Mouse (Mus musculus) layer of hippocampus, adult 9-11 months (tissue): ENCODE results near the gene Snx9.
A peak's percentile ranks its signal among the peaks of the same experiment; 100 is the strongest.

Source experiments
- DNase-seq: peaks from one replicate; pipeline ENCODE4 v3.0.0; 2022

The Snx9 gene

DNA sequence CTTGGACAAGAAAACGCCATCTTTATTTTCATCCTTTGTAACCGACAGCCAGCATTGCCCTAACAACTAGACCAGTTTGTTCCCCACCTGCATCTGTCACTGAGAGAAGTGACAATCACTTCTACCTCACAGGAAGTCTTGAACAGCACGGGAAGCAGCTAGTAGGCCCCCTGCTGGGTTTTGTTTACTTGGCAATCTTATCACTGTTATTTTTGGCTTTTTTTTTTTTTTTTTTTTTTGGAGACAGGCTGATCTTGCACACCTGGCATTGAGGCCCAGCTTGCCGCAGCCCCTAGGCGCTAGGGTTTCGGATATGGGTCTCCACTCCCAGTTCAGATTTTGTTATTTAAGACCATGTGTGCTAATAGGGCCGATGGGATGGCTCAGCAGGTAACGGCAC, 132.4 kb downstream of the Snx9 start:
- DNase-seq = no peak

DNA sequence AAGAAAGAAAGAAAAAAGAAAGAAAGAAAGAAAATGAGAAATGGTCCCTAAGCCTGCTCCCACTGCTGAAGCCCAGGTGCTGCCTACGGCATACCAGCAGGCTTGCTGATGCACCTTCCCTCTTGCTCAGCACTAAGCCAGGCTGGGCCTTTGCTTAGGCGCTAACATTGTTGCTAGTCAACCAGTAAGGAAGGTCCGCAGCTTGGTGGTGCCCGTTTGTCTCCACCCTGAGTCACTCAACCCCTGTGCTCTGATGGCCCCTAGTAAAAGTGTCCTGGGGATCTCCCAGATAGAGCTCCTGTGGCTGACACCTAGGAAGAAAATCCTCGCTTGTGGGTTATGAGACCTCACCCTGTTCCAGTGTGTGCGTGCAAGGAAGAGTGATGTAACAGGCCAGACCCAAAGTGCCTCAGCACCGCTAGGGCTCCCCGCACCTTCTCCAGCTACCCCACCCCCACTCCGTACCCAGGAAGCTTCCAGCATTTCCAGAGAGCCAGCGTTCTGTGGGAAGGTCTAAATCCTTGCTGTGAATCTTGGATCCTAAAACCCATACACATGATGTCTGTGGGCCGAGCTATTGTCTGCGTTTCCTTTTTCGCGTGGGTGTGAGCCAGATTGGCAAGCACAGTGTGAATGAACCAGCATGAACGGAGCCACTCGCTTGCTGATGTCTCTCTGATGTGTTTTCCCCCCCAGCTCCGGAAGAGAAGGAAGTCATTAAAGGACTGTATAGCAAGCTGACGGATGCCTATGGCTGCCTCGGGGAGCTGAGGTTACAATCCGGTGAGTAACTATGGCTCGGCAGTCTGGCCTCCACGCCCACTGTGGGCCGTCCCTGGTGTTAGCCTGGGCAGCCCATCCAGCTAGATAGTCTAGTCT, 134.2 kb downstream of the Snx9 start:
- peak; percentile 94 for DNase-seq

DNA sequence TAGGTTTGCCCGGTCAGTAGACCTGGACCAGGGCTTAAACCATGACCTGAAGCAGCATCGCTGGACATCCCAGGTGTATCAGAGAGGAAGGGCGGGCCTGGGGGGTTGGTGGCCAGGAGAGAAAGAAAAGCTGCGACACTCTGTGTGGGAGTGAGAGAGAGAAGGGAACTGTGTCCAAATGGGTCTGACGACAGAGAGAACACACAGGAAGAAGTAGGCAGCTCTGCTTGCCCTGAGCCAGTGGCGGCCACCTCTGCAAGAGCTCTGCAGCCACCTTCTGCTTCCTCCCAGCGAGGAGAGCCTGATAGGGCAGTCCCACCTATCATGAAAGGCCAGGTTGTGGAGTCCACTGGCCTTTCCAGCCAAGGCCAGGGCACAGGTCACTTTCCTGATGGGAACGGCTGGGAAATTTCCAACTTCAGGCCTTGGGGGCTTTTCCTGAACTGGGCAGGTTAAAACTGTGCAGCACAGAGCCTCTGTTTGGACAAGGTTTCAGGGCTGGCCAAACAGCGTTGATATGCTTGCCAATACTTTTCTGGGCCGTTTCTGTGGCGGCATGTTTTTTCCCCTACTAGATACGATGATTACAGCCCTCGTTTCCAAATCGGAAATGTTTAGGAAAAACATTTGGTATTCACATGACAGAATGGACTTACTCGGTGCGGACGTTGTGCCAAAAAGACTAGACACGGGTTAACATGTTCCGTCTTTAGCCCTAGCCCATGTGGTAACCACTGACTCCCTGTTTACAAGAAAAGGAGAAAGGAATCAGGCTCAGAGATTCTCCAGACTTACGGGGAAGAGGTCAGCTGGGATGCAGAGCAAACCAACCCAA, 135.3 kb downstream of the Snx9 start:
- peak; percentile 68 for DNase-seq

GRCm38 (mm10) chr17:5977056-5977920, 136.2 kb downstream of the Snx9 start:
- peak; percentile 41 for DNase-seq

- no peak for DNase-seq
Measured at GRCm38 (mm10) chr17:5977921-5978504, 136.9 kb downstream of the Snx9 start.

DNA sequence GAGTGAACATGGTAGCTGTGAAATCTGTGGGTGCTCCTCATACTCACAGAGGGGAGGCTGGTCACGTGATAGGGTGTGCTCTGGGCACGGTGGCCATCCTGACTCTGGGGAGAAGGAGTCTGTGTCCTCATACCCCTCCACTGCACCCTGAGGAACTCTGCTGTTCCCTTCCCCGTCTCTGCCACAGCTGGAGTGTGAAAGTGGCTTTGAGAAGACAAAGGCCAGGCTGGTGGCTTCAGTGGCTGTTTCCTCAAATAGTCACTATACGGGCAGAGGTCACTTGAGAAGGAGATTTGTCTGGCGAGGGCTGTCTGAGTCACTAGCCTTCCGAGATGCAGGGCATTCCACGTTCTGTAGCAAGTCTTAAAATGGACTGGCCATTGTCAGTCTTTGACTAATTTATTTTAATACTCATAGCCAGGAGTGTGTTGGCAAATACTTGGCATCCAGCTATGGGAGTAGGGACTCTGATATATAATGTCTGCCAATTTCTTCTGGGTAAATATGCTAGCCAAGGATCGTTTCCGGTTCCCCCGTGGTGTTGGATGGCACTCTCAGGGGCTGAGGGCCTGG, 137.5 kb downstream of the Snx9 start:
- DNase-seq = peak; percentile 44

DNA sequence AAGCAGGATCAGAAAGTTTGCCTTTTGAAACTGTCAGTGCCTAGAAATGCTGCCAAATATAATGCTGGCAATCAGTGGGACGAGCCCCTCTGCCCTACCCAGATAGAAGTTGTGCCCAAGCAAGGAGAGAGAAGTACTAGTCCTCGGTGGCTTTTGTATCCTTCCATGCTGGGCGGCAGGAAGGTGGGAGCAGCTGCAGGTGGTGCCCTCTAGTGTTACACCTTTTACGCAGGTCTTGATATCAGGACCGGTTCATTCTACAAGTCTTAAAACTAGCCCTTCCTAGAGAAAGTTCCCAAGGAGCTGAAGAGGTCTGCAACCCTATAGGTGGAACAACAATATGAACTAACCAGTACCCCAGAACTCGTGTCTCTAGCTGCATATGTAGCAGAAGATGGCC, 139.7 kb downstream of the Snx9 start:
- no peak for DNase-seq
